11 mouse cellular contexts compared by ENCODE assay signal in genomic region chr1:82475821-82476220, GRCm38 (mm10).
DNase-seq lines count a peak whose midpoint lies in the region; ATAC-seq lines count a peak whose summit lies in the region.
"Had no signal": no experiment of that assay in that cellular context is flagged by ENCODE, and none has a peak within 500 bp of the region (broad histone marks: within the 10 kb centered on the region; RNA-seq: fewer than 3 reads in every experiment).

No protein-coding gene starts in this region.

- ATAC-seq in hindbrain, embryonic 15.5 days (ENCODE audit: low FRiP score, low read depth) = no peak
- no peak for ATAC-seq in hindbrain, embryonic 16.5 days
- ATAC-seq in neural tube, embryonic 12.5 days (ENCODE audit: low FRiP score, low read depth) = 0 out of 2 replicates have a peak, but pooled peaks have one; percentile 14
- no peak for ATAC-seq in forebrain, embryonic 16.5 days
- ATAC-seq in neural tube, embryonic 15.5 days (ENCODE audit: low FRiP score) = no peak
- ATAC-seq: inflammation-experienced regulatory T-cells, adult 6 months had no signal

- DNase-seq in neural tube, embryonic 10.5 days (ENCODE audit: extremely low spot score, low spot score) = no peak
- DNase-seq in cerebellum, postnatal 4 days (ENCODE audit: low spot score in 2 of 2) = no peak
- DNase-seq in frontal cortex, postnatal 36 days (ENCODE audit: low spot score in 2 of 2) = no peak
- DNase-seq: adrenal gland, adult 2 months had no signal

- H3K27ac ChIP-seq in hindbrain, embryonic 15.5 days (replicated peaks) = no peak overlapping the region
- no peak overlapping the region for H3K27ac ChIP-seq in hindbrain, embryonic 16.5 days (ENCODE audit: low read depth, low read length)
- no peak overlapping the region for H3K27ac ChIP-seq in neural tube, embryonic 12.5 days
- peak overlapping the region; percentile 45; the same call in 1 of the 2 replicates for H3K27ac ChIP-seq in forebrain, embryonic 16.5 days (ENCODE audit: low read length)
- no peak overlapping the region for H3K27ac ChIP-seq in neural tube, embryonic 15.5 days (replicated peaks)
- H3K27ac ChIP-seq: midbrain, embryonic 12.5 days had no signal

- H3K27me3 ChIP-seq in hindbrain, embryonic 15.5 days = no peaks in the 10 kb centered on the region
- H3K27me3 ChIP-seq in hindbrain, embryonic 16.5 days (replicated peaks; ENCODE audit: control insufficient read depth, insufficient read depth, low read length) = no peaks in the 10 kb centered on the region
- no peaks in the 10 kb centered on the region for H3K27me3 ChIP-seq in neural tube, embryonic 12.5 days (replicated peaks)
- H3K27me3 ChIP-seq in forebrain, embryonic 16.5 days (replicated peaks; ENCODE audit: control insufficient read depth, insufficient read depth, low read length) = no peaks in the 10 kb centered on the region
- H3K27me3 ChIP-seq in neural tube, embryonic 15.5 days (replicated peaks) = no peaks in the 10 kb centered on the region
- H3K27me3 ChIP-seq: midbrain, embryonic 12.5 days had no signal

- H3K36me3 ChIP-seq in hindbrain, embryonic 15.5 days = no peaks in the 10 kb centered on the region
- no peaks in the 10 kb centered on the region for H3K36me3 ChIP-seq in hindbrain, embryonic 16.5 days (ENCODE audit: control insufficient read depth, insufficient read depth, low read length)
- H3K36me3 ChIP-seq in neural tube, embryonic 12.5 days = no peaks in the 10 kb centered on the region
- no peaks in the 10 kb centered on the region for H3K36me3 ChIP-seq in forebrain, embryonic 16.5 days (ENCODE audit: control insufficient read depth, insufficient read depth)
- no peaks in the 10 kb centered on the region for H3K36me3 ChIP-seq in neural tube, embryonic 15.5 days
- H3K36me3 ChIP-seq: midbrain, embryonic 12.5 days had no signal

- no peak overlapping the region for H3K9ac ChIP-seq in hindbrain, embryonic 15.5 days
- no peak overlapping the region for H3K9ac ChIP-seq in hindbrain, embryonic 16.5 days (ENCODE audit: low read depth, low read length)
- no peak overlapping the region for H3K9ac ChIP-seq in neural tube, embryonic 12.5 days
- no peak overlapping the region for H3K9ac ChIP-seq in forebrain, embryonic 16.5 days (replicated peaks; ENCODE audit: low read depth, low read length)
- H3K9ac ChIP-seq in neural tube, embryonic 15.5 days (replicated peaks) = no peak overlapping the region
- H3K9ac ChIP-seq: midbrain, embryonic 12.5 days had no signal

- peak overlapping the region; percentile 14; the same call in 1 of the 2 replicates for H3K4me2 ChIP-seq in hindbrain, embryonic 15.5 days
- no peak overlapping the region; the same call in 1 of the 2 replicates for H3K4me2 ChIP-seq in hindbrain, embryonic 16.5 days (ENCODE audit: low read length)
- H3K4me2 ChIP-seq in neural tube, embryonic 12.5 days (replicated peaks) = peak overlapping the region; percentile 25; the same call in 1 of the 2 replicates
- H3K4me2 ChIP-seq in forebrain, embryonic 16.5 days (ENCODE audit: low read length) = 0 out of 2 replicates have a peak overlapping the region, but pooled peaks have one; percentile 27
- peak overlapping the region; percentile 27; the same call in 1 of the 2 replicates for H3K4me2 ChIP-seq in neural tube, embryonic 15.5 days
- H3K4me2 ChIP-seq: midbrain, embryonic 12.5 days had no signal

- 63% methylated on average over 4 of the region's 4 CpGs for WGBS in hindbrain, embryonic 15.5 days
- 60% methylated on average over 4 of the region's 4 CpGs for WGBS in hindbrain, embryonic 16.5 days
- WGBS in neural tube, embryonic 12.5 days = 53% methylated on average over 4 of the region's 4 CpGs
- 66% methylated on average over 4 of the region's 4 CpGs for WGBS in forebrain, embryonic 16.5 days
- 54% methylated on average over 4 of the region's 4 CpGs for WGBS in neural tube, embryonic 15.5 days

- H3K4me3 ChIP-seq in hindbrain, embryonic 15.5 days = no peak overlapping the region
- no peak overlapping the region for H3K4me3 ChIP-seq in hindbrain, embryonic 16.5 days (ENCODE audit: low read length)
- no peak overlapping the region for H3K4me3 ChIP-seq in neural tube, embryonic 12.5 days
- H3K4me3 ChIP-seq in forebrain, embryonic 16.5 days (replicated peaks; ENCODE audit: low read length) = no peak overlapping the region
- no peak overlapping the region for H3K4me3 ChIP-seq in neural tube, embryonic 15.5 days (replicated peaks)
- H3K4me3 ChIP-seq: midbrain, embryonic 12.5 days had no signal

- no peaks in the 10 kb centered on the region for H3K9me3 ChIP-seq in hindbrain, embryonic 15.5 days
- no peaks in the 10 kb centered on the region for H3K9me3 ChIP-seq in hindbrain, embryonic 16.5 days (ENCODE audit: control insufficient read depth, low read length)
- H3K9me3 ChIP-seq in neural tube, embryonic 12.5 days = no peaks in the 10 kb centered on the region
- H3K9me3 ChIP-seq in forebrain, embryonic 16.5 days (ENCODE audit: control insufficient read depth, low read length) = no peaks in the 10 kb centered on the region
- H3K9me3 ChIP-seq in neural tube, embryonic 15.5 days (replicated peaks) = no peaks in the 10 kb centered on the region
- H3K9me3 ChIP-seq: midbrain, embryonic 12.5 days had no signal

- H3K4me1 ChIP-seq in hindbrain, embryonic 15.5 days (replicated peaks) = peaks cover 13% of the 10 kb centered on the region
- H3K4me1 ChIP-seq in hindbrain, embryonic 16.5 days (ENCODE audit: control insufficient read depth, insufficient read depth, low read depth, low read length) = peaks cover 5% of the 10 kb centered on the region; the same call in 1 of the 2 replicates
- H3K4me1 ChIP-seq in neural tube, embryonic 12.5 days = peaks cover 29% of the 10 kb centered on the region
- H3K4me1 ChIP-seq in forebrain, embryonic 16.5 days (replicated peaks; ENCODE audit: control insufficient read depth, insufficient read depth, low read length) = peaks cover 8% of the 10 kb centered on the region
- peaks cover 20% of the 10 kb centered on the region for H3K4me1 ChIP-seq in neural tube, embryonic 15.5 days
